Mouse (Mus musculus) stomach, postnatal 0 days (tissue): Measurements from ENCODE around the gene Rab32.

ENCODE experiments used
- CTCF ChIP-seq: IDR thresholded peaks from 2 replicates; pipeline ENCODE4 v1.5.1; 2016; ENCODE audit warnings: antibody characterized with exemption, low read depth, mild to moderate bottlenecking, moderate library complexity
- EP300 ChIP-seq: optimal IDR thresholded peaks from 2 replicates; pipeline ENCODE3; 2016; ENCODE audit warnings: antibody characterized with exemption

GRCm38 (mm10) chr10:10558337-10558711, 259 bp upstream of the Rab32 start:
- no peak for TF ChIP-seq EP300
- TF ChIP-seq CTCF, result no peak
